Mouse (Mus musculus) G1E (cell line): Measurements from ENCODE around the gene Cfap73.

Experiments used
- CTCF ChIP-seq: IDR thresholded peaks from 2 replicates; pipeline ENCODE4 v1.5.1; 2012; ENCODE audit warnings: low read depth, low read length, inconsistent platforms, mixed read lengths
- GATA1 ChIP-seq: IDR thresholded peaks from 2 replicates; pipeline ENCODE4 v1.6.1; 2012; ENCODE audit warnings: borderline replicate concordance, low read length, inconsistent platforms, mixed read lengths
- GATA2 ChIP-seq: IDR thresholded peaks from 2 replicates; pipeline ENCODE4 v1.6.1; 2012; ENCODE audit warnings: low read depth, low read length, inconsistent platforms, borderline replicate concordance
- TAL1 ChIP-seq: conservative IDR thresholded peaks from 2 replicates; pipeline ENCODE4 v1.6.1; 2012; ENCODE audit warnings: low read depth, low read length, inconsistent platforms, mixed read lengths

DNA sequence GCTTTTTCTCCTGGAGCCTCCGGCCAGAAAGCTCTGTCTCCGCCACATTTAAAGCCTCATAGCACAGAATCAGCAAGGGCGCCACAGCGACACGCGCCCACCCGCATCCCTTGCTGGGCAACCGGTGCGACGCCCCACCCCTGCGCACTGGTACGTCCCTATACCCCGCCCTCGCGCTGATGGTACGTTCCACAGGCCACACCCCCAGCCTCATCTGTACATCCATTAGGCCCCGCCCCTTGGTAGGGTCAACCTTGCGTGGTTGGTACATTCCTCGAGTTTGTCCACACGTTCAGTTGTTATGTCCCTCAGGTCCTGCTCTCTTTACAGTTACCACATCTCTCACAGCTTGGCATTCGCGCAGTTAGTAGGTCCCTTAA, 21.6 kb downstream of the Cfap73 start, which contains the start of the genes Rita1 and Ddx54:
- TF ChIP-seq GATA1 = no peak
- no peak for TF ChIP-seq CTCF
- no peak for TF ChIP-seq TAL1
- TF ChIP-seq GATA2 = no peak
